Mouse (Mus musculus) midbrain, embryonic 14.5 days (tissue): ENCODE data around the gene Rpl29. TPM values are rescaled to one million over a fixed set of nuclear protein-coding genes. Genes with fewer than 3 reads are reported as not detected.
A peak's percentile ranks its signal among the peaks of the same experiment; 100 is the strongest.

Experiments
- ATAC-seq: fragments of 200-750 bp; cut with Nextera tagmentation; 2 replicates; pipeline ENCODE4 v1.8.0; 2017; ENCODE audit warnings: moderate number of reproducible peaks, moderate library complexity; ENCODE audit not compliant: low FRiP score, low TSS enrichment
- DNase-seq: peaks from one replicate; pipeline ENCODE4 v3.0.0-alpha.2; 2015
- H3K27ac ChIP-seq: fragments of 300-500 bp; sonication (generic); replicated peaks from 2 replicates; pipeline ENCODE4 v1.5.1; 2014; ENCODE audit warnings: mild to moderate bottlenecking, low read depth, low read length, moderate library complexity
- H3K27me3 ChIP-seq: fragments of 300-500 bp; sonication (generic); 2 replicates; pipeline ENCODE4 v1.6.1; 2014; ENCODE audit warnings: low read length, control low read depth, mixed read lengths; ENCODE audit not compliant: control insufficient read depth, insufficient read depth
- H3K36me3 ChIP-seq: fragments of 300-500 bp; sonication (generic); 2 replicates; pipeline ENCODE4 v1.6.1; 2014; ENCODE audit warnings: low read length, control low read depth; ENCODE audit not compliant: control insufficient read depth, insufficient read depth
- H3K4me1 ChIP-seq: fragments of 300-500 bp; sonication (generic); 2 replicates; pipeline ENCODE4 v1.6.1; 2014; ENCODE audit warnings: mild to moderate bottlenecking, antibody characterized with exemption, low read length, control low read depth; ENCODE audit not compliant: control insufficient read depth, insufficient read depth
- H3K4me2 ChIP-seq: fragments of 300-500 bp; sonication (generic); 2 replicates; pipeline ENCODE4 v1.6.1; 2014; ENCODE audit warnings: mild to moderate bottlenecking, low read length, moderate library complexity
- H3K4me3 ChIP-seq: fragments of 300-500 bp; sonication (generic); replicated peaks from 2 replicates; pipeline ENCODE4 v1.5.1; 2014; ENCODE audit warnings: low read depth, low read length
- H3K9ac ChIP-seq: fragments of 300-500 bp; sonication (generic); replicated peaks from 2 replicates; pipeline ENCODE4 v1.6.1; 2014; ENCODE audit warnings: mild to moderate bottlenecking, low read length, moderate library complexity
- H3K9me3 ChIP-seq: fragments of 300-500 bp; sonication (generic); 2 replicates; pipeline ENCODE4 v1.6.1; 2016; ENCODE audit warnings: low read length, control low read depth, mixed read lengths; ENCODE audit not compliant: control insufficient read depth
- WGBS: fragments of 180-500 bp; shearing (Covaris S2); extraction: QIAGEN DNeasy Blood & Tissue Kit; methylation state at CpG from one replicate; pipeline ENCODE4 v1.1.7; 2014; 5-methylcytosine and 5-hydroxymethylcytosine counted together
- polyA plus RNA-seq: library from polyadenylated mRNA; unstranded; fragments of >200 nt; fragmentation: Nextera tagmentation; extraction: Ambion mirVana; gene quantifications from 2 replicates; pipeline ENCODE4 v1.2.1, GENCODE M21; 2014

Gene Rpl29
- 708 and 777 TPM in 2 replicates for polyA plus RNA-seq

GRCm38 (mm10) chr9:106429221-106430014, at the start of gene Rpl29:
TSS of gene Rpl29 (plus strand) at chr9:106429454.
- peak within 1 kb of the TSS; percentile 68 for H3K4me3 ChIP-seq
- H3K9me3 ChIP-seq: no peaks in the 10 kb centered on the region
- peak within 1 kb of the TSS; percentile 93 for H3K27ac ChIP-seq
- peak within 1 kb of the TSS; percentile 88 for H3K9ac ChIP-seq
- peak within 1 kb of the TSS; percentile 94 for H3K4me2 ChIP-seq
- DNase-seq (peak; percentile 97), ATAC-seq (peak; percentile 92)
- WGBS: under 1% methylated on average over 55 of the region's 55 CpGs
- no peaks in the 10 kb centered on the region for H3K27me3 ChIP-seq
- peaks cover 6% of the 10 kb centered on the region for H3K4me1 ChIP-seq
- peaks cover 35% of the 10 kb centered on the region for H3K36me3 ChIP-seq

GRCm38 (mm10) chr9:106386181-106386864, 42.9 kb upstream of the Rpl29 start:
- peaks cover 16% of the 10 kb centered on the region for H3K4me1 ChIP-seq
- ATAC-seq (no peak), DNase-seq (no peak)
- WGBS: 90% methylated on average over 12 of the region's 12 CpGs
- H3K27me3 ChIP-seq: no peaks in the 10 kb centered on the region
- no peaks in the 10 kb centered on the region for H3K36me3 ChIP-seq
- H3K4me3 ChIP-seq: no peak overlapping the region
- H3K4me2 ChIP-seq: no peak overlapping the region
- no peak overlapping the region for H3K27ac ChIP-seq
- H3K9ac ChIP-seq: no peak overlapping the region
- H3K9me3 ChIP-seq: no peaks in the 10 kb centered on the region

GRCm38 (mm10) chr9:106392828-106393527, 36.3 kb upstream of the Rpl29 start:
- Histone ChIP-seq H3K27ac (no peak overlapping the region), H3K9me3 (no peaks in the 10 kb centered on the region), H3K4me3 (no peak overlapping the region), H3K4me1 (peaks cover 19% of the 10 kb centered on the region), H3K27me3 (no peaks in the 10 kb centered on the region), H3K36me3 (no peaks in the 10 kb centered on the region), H3K4me2 (no peak overlapping the region), H3K9ac (no peak overlapping the region)
- DNase-seq: no peak
- ATAC-seq: no peak
- 75% methylated on average over 11 of the region's 11 CpGs for WGBS

- WGBS: 83% methylated on average over 8 of the region's 8 CpGs
- H3K9ac ChIP-seq: no peak overlapping the region
- no peak for ATAC-seq
- H3K9me3 ChIP-seq: no peaks in the 10 kb centered on the region
- H3K36me3 ChIP-seq: no peaks in the 10 kb centered on the region
- H3K4me1 ChIP-seq: peaks cover 19% of the 10 kb centered on the region
- H3K4me2 ChIP-seq: no peak overlapping the region
- no peaks in the 10 kb centered on the region for H3K27me3 ChIP-seq
- H3K4me3 ChIP-seq: no peak overlapping the region
- DNase-seq: no peak
- no peak overlapping the region for H3K27ac ChIP-seq
Observed at GRCm38 (mm10) chr9:106393548-106393947, 35.7 kb upstream of the Rpl29 start.

- Histone ChIP-seq H3K9ac (no peak overlapping the region), H3K36me3 (no peaks in the 10 kb centered on the region), H3K4me1 (peaks cover 19% of the 10 kb centered on the region), H3K4me2 (no peak overlapping the region), H3K27me3 (no peaks in the 10 kb centered on the region), H3K27ac (peak overlapping the region; percentile 41; the same call in 1 of the 2 replicates), H3K4me3 (no peak overlapping the region), H3K9me3 (no peaks in the 10 kb centered on the region)
- 30% methylated on average over 11 of the region's 11 CpGs for WGBS
- DNase-seq (peak; percentile 61), ATAC-seq (no peak)
Observed at GRCm38 (mm10) chr9:106394649-106395602, 34.3 kb upstream of the Rpl29 start.

GRCm38 (mm10) chr9:106397733-106398132, 31.5 kb upstream of the Rpl29 start:
- H3K4me2 ChIP-seq: no peak overlapping the region
- no peak overlapping the region for H3K9ac ChIP-seq
- no peaks in the 10 kb centered on the region for H3K36me3 ChIP-seq
- no peaks in the 10 kb centered on the region for H3K27me3 ChIP-seq
- no peak for ATAC-seq
- no peak for DNase-seq
- no peak overlapping the region for H3K27ac ChIP-seq
- no peaks in the 10 kb centered on the region for H3K9me3 ChIP-seq
- WGBS: 93% methylated on average over 4 of the region's 4 CpGs
- peaks cover 17% of the 10 kb centered on the region for H3K4me1 ChIP-seq
- H3K4me3 ChIP-seq: no peak overlapping the region

- H3K27me3 ChIP-seq: no peaks in the 10 kb centered on the region
- no peaks in the 10 kb centered on the region for H3K9me3 ChIP-seq
- WGBS: 84% methylated on average over 9 of the region's 9 CpGs
- DNase-seq (no peak), ATAC-seq (no peak)
- H3K4me3 ChIP-seq: no peak overlapping the region
- H3K27ac ChIP-seq: no peak overlapping the region
- no peak overlapping the region for H3K4me2 ChIP-seq
- H3K9ac ChIP-seq: no peak overlapping the region
- H3K36me3 ChIP-seq: no peaks in the 10 kb centered on the region
- peaks cover 15% of the 10 kb centered on the region for H3K4me1 ChIP-seq
Observed at GRCm38 (mm10) chr9:106398667-106399311, 30.5 kb upstream of the Rpl29 start.
